Mouse (Mus musculus): ENCODE measurements at regions not wholly inside any gene's neighbourhood (a gene's known extent, or its start where the extent isn't known, plus 50 kb on each side); places are given as distances from the start of the nearest gene placed in this dataset.

GRCm38 (mm10) chr14:16954511-16955443 is 135.8 kb upstream of the Rarb start:
- Histone ChIP-seq H3K27ac (no peak overlapping the region; the same call in 1 of the 2 replicates), H3K36me3 (no peaks in the 10 kb centered on the region), H3K9me3 (replicated peaks) (no peaks in the 10 kb centered on the region), H3K4me1 (peaks cover 36% of the 10 kb centered on the region), H3K27me3 (ENCODE audit: low read depth, poor library complexity, severe bottlenecking) (no peaks in the 10 kb centered on the region), H3K4me3 (no peak overlapping the region)
- DNase-seq (ENCODE audit: low spot score) = no peak
- WGBS = 80% methylated on average over 6 of the region's 6 CpGs

DNA sequence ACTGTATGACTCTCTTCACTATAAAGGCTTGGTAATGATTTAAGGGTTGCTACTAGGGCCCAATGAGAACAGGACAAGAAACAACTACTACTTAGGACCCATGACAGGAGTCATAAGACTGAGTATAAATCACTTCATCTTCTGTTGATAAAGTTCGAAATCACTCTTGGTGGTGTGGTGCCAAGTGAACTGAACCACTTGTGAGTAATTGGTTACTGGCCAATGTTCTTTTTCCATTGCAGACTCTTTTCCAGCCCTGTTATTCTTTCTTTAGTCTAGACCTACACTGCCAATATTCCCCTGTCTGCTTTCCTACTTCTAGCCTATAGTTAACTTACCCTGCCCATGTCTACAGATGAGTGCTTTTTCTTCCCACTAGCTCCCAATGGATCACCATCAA is 129.8 kb upstream of the Rarb start:
- DNase-seq (ENCODE audit: low spot score) = no peak
- H3K27ac ChIP-seq = no peak overlapping the region
- WGBS = 86% methylated on average over 1 of the region's 1 CpGs

GRCm38 (mm10) chr14:16944441-16944840 is 125.5 kb upstream of the Rarb start:
- DNase-seq (ENCODE audit: low spot score) = no peak
- Histone ChIP-seq H3K4me3 (no peak overlapping the region), H3K4me1 (no peaks in the 10 kb centered on the region), H3K36me3 (no peaks in the 10 kb centered on the region), H3K27me3 (ENCODE audit: low read depth, poor library complexity, severe bottlenecking) (no peaks in the 10 kb centered on the region), H3K27ac (no peak overlapping the region), H3K9me3 (replicated peaks) (no peaks in the 10 kb centered on the region)
- 94% methylated on average over 1 of the region's 1 CpGs for whole genome bisulfite sequencing

More for the DNA sequence above, 129.8 kb upstream of the Rarb start:
- no peaks in the 10 kb centered on the region for H3K27me3 ChIP-seq (ENCODE audit: low read depth, poor library complexity, severe bottlenecking)
- H3K4me1 ChIP-seq = no peaks in the 10 kb centered on the region
- no peaks in the 10 kb centered on the region for H3K9me3 ChIP-seq (replicated peaks)
- no peak overlapping the region for H3K4me3 ChIP-seq
- H3K36me3 ChIP-seq = no peaks in the 10 kb centered on the region

- no peak overlapping the region for H3K4me3 ChIP-seq
- DNase-seq (ENCODE audit: low spot score) = no peak
- no peak overlapping the region for H3K27ac ChIP-seq
- no peaks in the 10 kb centered on the region for H3K36me3 ChIP-seq
- WGBS = 61% methylated on average over 5 of the region's 5 CpGs
- no peaks in the 10 kb centered on the region for H3K27me3 ChIP-seq (ENCODE audit: low read depth, poor library complexity, severe bottlenecking)
- H3K4me1 ChIP-seq = no peaks in the 10 kb centered on the region
- no peaks in the 10 kb centered on the region for H3K9me3 ChIP-seq (replicated peaks)
Observed at GRCm38 (mm10) chr14:16943531-16943930, 124.6 kb upstream of the Rarb start.

- Histone ChIP-seq H3K27me3 (ENCODE audit: low read depth, poor library complexity, severe bottlenecking) (no peaks in the 10 kb centered on the region), H3K27ac (no peak overlapping the region), H3K9me3 (replicated peaks) (no peaks in the 10 kb centered on the region), H3K36me3 (no peaks in the 10 kb centered on the region), H3K4me1 (no peaks in the 10 kb centered on the region), H3K4me3 (no peak overlapping the region)
- WGBS = 96% methylated on average over 2 of the region's 2 CpGs
- no peak for DNase-seq (ENCODE audit: low spot score)
Observed at GRCm38 (mm10) chr14:16927136-16927535, 108.2 kb upstream of the Rarb start.

DNA sequence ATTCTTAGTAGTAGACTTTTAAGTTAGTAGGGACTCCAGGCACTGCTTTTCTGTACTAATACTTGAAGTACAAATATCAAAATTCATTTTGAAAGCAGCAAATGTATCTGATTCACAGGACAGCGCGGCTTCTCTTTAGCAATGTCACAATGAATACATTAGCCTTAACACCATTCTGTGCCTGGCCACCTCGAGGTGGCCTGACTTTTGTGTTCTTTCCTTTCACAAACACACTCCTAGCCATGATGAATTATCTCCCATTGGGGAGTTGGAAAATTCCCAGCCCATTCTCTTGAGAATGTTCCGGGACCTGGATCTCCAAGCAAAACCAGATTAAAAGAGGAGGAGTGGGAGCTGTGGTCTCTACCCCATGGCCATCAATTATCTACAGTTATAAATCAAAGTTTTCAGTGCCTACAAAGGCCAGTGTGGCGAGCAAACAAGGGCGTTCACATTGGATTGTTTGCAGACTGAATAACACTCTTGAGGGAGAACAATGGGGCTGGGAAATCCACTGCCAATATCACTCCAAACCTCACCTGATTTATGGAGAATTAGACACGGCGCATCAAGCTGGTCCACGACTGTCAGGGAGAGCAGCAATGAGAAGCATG is 82.7 kb upstream of the Rarb start:
- 64% methylated on average over 9 of the region's 9 CpGs for WGBS
- Histone ChIP-seq H3K27ac (no peak overlapping the region), H3K27me3 (ENCODE audit: low read depth, poor library complexity, severe bottlenecking) (no peaks in the 10 kb centered on the region), H3K36me3 (no peaks in the 10 kb centered on the region), H3K4me1 (peaks cover 9% of the 10 kb centered on the region), H3K4me3 (no peak overlapping the region), H3K9me3 (replicated peaks) (no peaks in the 10 kb centered on the region)
- DNase-seq (ENCODE audit: low spot score) = no peak

DNA sequence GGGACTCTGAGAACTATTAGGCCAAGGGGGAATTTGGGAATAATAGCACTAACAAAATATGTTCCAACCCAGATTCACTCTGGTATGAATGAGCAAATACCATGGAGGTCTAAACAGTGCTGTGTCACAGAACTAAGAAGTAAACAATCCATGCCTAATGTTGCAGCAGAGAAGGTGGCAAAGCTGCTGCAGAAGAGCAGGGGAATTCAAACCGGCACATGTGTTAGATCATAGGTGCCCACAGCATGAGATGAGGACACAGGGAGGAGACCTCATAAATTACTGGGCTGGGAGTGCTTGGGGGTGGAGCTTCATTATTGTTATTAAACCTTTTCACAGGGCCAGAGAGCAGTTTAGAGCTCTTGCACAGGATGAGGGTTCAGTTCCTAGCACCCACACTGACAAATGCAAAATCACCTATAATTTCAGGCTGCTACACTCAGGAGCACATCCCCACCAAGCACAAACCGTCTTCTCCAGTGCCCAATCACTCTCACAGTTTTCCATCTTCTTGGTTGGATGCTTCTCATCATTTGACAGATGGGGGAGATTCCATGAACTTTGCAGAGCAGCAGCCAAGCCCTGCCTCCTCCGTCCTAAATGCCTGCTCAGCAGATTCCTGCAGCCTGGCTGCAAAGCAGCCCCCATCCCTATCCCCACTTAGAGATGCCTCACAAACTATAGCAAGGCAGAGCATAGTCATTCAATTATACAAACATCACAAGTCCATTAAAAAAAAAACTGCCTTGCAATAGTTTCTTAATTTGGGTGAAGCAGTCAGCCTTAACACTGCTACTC is 79.0 kb upstream of the Rarb start:
- no peaks in the 10 kb centered on the region for H3K9me3 ChIP-seq (replicated peaks)
- DNase-seq (ENCODE audit: low spot score) = no peak
- H3K27ac ChIP-seq = no peak overlapping the region
- no peaks in the 10 kb centered on the region for H3K36me3 ChIP-seq
- 48% methylated on average over 3 of the region's 3 CpGs for WGBS
- H3K27me3 ChIP-seq (ENCODE audit: low read depth, poor library complexity, severe bottlenecking) = no peaks in the 10 kb centered on the region
- H3K4me1 ChIP-seq = peaks cover 9% of the 10 kb centered on the region
- no peak overlapping the region for H3K4me3 ChIP-seq

GRCm38 (mm10) chr14:16896974-16897373 is 78.0 kb upstream of the Rarb start:
- H3K27me3 ChIP-seq (ENCODE audit: low read depth, poor library complexity, severe bottlenecking) = no peaks in the 10 kb centered on the region
- no peaks in the 10 kb centered on the region for H3K36me3 ChIP-seq
- 77% methylated on average over 3 of the region's 3 CpGs for WGBS
- H3K27ac ChIP-seq = no peak overlapping the region
- H3K4me1 ChIP-seq = peaks cover 9% of the 10 kb centered on the region
- DNase-seq (ENCODE audit: low spot score) = no peak
- H3K4me3 ChIP-seq = no peak overlapping the region
- H3K9me3 ChIP-seq (replicated peaks) = no peaks in the 10 kb centered on the region

DNA sequence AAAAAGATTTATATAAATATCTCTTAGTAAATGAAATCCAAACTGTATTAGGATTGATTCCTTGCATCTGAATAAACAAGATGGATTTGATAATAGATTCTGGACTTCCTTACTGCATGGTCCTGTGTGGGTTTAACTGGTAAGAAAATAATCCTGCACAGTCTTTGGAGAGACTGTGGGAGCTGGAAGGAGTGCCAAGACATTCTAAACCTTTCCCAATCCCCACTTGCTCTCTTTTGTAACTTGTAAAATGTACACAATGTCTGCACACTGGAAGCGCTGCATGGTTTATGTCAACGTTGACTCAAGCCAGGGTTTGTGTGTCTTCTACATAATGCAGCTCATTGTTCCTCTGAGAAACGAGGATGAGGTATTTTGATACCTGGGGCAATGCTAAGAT is 62.3 kb upstream of the Rarb start:
- no peak for DNase-seq (ENCODE audit: low spot score)
- Histone ChIP-seq H3K4me3 (no peak overlapping the region), H3K36me3 (no peaks in the 10 kb centered on the region), H3K4me1 (no peaks in the 10 kb centered on the region), H3K9me3 (replicated peaks) (no peaks in the 10 kb centered on the region), H3K27me3 (ENCODE audit: low read depth, poor library complexity, severe bottlenecking) (no peaks in the 10 kb centered on the region), H3K27ac (no peak overlapping the region)
- 82% methylated on average over 3 of the region's 3 CpGs for WGBS

GRCm38 (mm10) chr14:16869221-16869620 is 50.3 kb upstream of the Rarb start:
- 91% methylated on average over 2 of the region's 2 CpGs for WGBS
- Histone ChIP-seq H3K36me3 (no peaks in the 10 kb centered on the region), H3K9me3 (replicated peaks) (no peaks in the 10 kb centered on the region), H3K4me1 (no peaks in the 10 kb centered on the region), H3K27ac (no peak overlapping the region), H3K4me3 (no peak overlapping the region), H3K27me3 (ENCODE audit: low read depth, poor library complexity, severe bottlenecking) (no peaks in the 10 kb centered on the region)
- DNase-seq (ENCODE audit: low spot score) = no peak

Measured in limb, embryonic 10.5 days (tissue).